Mouse (Mus musculus) gastrocnemius, postnatal 36 days (tissue): ENCODE measurements at regions not wholly inside any gene's neighbourhood (a gene's known extent, or its start where the extent isn't known, plus 50 kb on each side); places are given as distances from the start of the nearest gene placed in this dataset.

ENCODE experiments used
- DNase-seq, 2 experiments: peaks; one replicate each; pipeline ENCODE4 v3.0.0; 2022
- intact Hi-C: fragments of 180-260 bp; cut with DNase I; formaldehyde crosslinking; loops from one replicate; pipeline ENCODE4 v1.15.1; 2025

DNA sequence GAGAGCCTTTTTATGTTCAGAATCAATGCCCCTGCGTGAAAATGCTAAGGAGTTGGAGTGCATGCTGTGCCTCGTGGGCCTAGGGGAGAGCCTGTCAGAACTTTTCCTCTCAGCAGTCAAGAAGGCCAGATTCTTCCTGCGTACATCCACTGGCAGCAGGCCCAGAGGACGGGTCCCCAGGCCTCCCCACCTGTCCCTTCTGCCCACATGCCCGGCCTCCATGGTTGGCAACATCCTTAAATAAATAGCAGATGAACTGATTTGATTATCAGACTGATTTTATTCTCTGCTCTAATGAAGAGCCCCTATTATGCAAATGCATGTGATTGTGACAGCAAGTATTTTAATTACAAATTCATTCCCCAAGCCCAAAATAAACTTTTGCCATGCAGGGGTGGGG is 479.2 kb upstream of the Fam19a5 start:
- DNase-seq, result no peak
- intact Hi-C loops, result no loop called here

DNA sequence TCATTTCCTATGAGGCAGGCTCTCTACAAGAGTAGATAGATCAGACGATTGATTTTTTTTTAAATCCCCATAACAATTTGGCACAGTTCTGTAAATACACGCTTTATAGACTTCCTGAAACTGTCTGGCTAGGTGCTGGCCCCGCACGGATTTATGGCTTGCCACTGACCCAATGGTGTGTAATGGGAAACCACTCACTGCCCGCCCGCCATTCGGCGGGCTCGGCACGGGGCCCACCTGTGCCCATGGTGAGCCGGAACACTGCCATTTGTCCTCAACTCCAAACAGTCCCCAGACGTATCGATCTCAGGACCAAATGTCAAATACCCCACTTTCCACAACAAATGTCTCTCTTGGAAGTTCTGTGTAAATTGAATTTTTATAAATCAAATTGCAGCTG is 475.8 kb upstream of the Fam19a5 start:
- DNase-seq, result no peak
- intact Hi-C loops, result no loop called here

- intact Hi-C loops, result no loop called here
- no peak for DNase-seq
Measured at GRCm38 (mm10) chr15:87074559-87074958, 469.5 kb upstream of the Fam19a5 start.

GRCm38 (mm10) chr15:87089827-87090226 is 454.3 kb upstream of the Fam19a5 start:
- DNase-seq, result no peak
- intact Hi-C loops, result no loop called here

DNA sequence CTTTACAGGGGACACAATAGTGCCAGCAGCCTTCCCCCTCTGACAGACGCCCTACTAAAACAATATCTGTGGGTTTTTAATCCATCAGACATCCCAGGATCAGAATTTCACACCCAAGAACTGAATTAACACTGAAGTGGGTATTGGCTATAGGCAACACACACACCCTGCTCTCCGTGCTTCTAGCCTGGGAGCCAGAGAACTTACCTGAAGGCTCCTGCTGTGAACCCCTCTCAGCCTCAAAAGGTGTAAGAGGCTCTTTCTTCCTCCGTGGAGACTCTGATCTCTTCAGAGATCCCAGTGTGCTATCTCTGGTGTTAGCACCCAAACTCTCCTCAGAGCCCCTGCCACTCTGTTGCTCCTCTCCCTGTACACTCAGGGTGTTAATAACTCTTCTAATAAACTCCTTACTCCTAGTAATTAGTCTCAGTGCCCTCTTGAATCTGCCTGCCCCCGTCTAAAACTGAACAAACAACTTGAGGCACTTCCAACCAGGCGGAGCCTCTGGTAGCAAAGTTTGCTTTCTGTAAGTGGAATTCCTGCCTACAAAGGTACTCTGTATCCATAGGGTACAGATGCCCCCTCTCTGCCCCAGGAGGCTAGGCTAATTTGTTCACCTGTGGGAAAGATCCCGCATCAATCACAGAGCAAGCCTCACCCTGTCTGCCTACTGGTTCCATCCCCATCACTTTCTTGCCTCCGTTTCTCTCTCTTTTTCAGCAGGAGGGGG is 452.9 kb upstream of the Fam19a5 start:
- intact Hi-C loops, result no loop called here
- no peak for DNase-seq

GRCm38 (mm10) chr15:87097206-87097605 is 446.9 kb upstream of the Fam19a5 start:
- no peak for DNase-seq
- intact Hi-C loops, result no loop called here

DNA sequence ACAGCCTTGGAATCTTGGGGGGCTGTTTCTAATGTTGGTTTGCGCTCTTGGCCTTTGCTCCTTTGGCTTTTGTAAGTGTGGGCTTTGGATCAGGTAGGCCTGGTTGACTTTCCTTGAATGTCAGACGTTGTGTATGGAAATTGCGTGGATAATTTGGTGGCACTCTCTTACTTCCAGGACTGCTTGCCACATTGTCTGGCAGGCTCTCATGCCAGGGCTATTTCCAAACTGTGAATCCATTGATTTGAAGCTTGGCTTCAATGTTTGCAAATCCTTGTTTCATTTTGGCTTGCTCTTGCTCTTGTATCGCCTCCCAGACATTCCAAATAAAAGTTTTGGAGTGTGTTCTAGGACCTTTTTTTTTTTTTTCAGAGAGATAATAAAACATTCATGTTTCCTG is 443.0 kb upstream of the Fam19a5 start:
- intact Hi-C loops, result no loop called here
- no peak for DNase-seq

DNA sequence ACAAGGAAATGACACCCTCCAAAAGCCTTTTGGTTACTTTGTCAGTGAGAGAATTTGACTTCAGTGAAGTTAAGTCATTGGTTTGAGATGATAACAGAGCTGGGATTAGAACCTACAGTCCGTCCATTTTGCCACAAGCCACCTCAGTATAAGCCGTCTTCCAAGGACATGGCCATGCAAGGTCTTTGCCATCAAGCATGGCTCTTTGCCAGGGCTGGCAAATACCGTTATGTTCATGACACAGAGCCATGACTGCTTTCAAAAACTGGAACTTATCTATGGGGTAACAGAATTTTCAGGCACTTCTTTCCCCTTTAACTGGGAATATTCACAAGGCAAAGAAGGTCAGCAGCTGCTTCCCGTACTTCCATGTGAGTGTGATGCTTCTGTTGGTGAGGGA is 441.9 kb upstream of the Fam19a5 start:
- intact Hi-C loops, result no loop called here
- no peak for DNase-seq

- intact Hi-C loops, result no loop called here
- no peak for DNase-seq
Measured at GRCm38 (mm10) chr15:87105951-87106350, 438.1 kb upstream of the Fam19a5 start.

DNA sequence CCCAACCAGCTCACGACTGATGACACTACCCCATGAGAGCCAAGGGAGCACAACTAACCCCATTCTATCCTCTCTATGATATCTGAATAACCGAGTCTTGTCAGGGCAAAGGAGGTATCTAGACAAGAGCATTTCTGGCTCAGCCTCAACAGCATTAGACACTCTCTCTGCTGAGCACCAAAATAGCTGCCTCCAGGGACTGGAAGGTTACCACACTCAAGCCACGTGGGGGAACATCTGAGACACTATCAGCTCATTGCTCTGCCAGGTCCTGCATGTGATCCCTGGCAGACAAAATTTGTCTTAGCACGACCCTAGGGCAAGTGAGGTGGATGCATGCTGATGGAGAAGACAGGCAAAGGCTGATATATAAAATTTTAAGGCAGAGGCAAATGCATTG is 436.4 kb upstream of the Fam19a5 start:
- intact Hi-C loops, result no loop called here
- no peak for DNase-seq

GRCm38 (mm10) chr15:87108411-87108810 is 435.7 kb upstream of the Fam19a5 start:
- intact Hi-C loops, result no loop called here
- no peak for DNase-seq

GRCm38 (mm10) chr15:87122656-87123055 is 421.4 kb upstream of the Fam19a5 start:
- intact Hi-C loops, result no loop called here
- no peak for DNase-seq

- peak in 1 of 2 experiments; percentile 11 for DNase-seq
- intact Hi-C loops, result no loop called here
Measured at GRCm38 (mm10) chr15:87125427-87126148, 418.5 kb upstream of the Fam19a5 start.

- intact Hi-C loops, result no loop called here
- DNase-seq, result no peak
Measured at GRCm38 (mm10) chr15:87138870-87139269, 405.2 kb upstream of the Fam19a5 start.

- intact Hi-C loops, result no loop called here
- no peak for DNase-seq
Measured at GRCm38 (mm10) chr15:87169136-87169535, 375.0 kb upstream of the Fam19a5 start.

DNA sequence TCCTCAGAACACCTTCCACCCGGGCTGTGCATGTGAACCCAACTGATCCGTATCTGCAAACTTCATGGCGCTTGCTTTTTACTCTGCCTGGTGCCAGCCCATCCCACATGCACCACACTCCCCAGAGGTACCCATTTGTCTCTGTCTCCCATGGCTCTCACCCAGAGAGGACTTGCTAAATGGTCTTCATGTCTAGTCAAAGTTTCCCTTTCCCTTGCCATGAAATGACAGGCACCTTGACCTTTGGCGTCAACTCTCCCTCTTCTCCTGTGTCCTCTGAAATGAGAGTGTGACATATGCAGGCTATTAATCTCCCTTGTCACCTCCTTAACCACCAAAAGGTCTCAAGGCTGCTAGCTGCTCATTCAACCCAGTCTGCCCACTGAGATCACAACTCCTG is 373.2 kb upstream of the Fam19a5 start:
- no peak for DNase-seq
- intact Hi-C loops, result no loop called here

DNA sequence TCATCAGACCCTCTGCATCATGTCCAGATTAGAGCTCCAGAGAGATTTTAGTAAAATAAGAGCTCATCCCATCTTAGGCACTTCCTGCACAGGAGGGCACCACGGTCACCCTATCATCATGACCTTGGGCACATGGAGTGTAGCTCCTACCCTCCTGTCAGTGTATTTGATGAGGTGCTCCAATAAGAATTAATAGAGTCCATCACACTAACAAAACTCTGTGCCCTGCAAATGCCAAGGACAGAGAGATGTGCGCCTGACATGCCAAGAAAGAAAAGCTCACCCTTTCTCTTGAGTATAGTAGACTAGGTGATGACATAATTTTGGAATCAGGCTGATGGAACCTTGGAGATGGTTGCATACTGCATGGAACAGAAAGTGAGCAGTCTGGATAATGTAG is 371.0 kb upstream of the Fam19a5 start:
- no peak for DNase-seq
- intact Hi-C loops, result no loop called here

GRCm38 (mm10) chr15:87178646-87179045 is 365.5 kb upstream of the Fam19a5 start:
- intact Hi-C loops, result no loop called here
- no peak for DNase-seq

GRCm38 (mm10) chr15:87180836-87181235 is 363.3 kb upstream of the Fam19a5 start:
- DNase-seq, result no peak
- intact Hi-C loops, result no loop called here

DNA sequence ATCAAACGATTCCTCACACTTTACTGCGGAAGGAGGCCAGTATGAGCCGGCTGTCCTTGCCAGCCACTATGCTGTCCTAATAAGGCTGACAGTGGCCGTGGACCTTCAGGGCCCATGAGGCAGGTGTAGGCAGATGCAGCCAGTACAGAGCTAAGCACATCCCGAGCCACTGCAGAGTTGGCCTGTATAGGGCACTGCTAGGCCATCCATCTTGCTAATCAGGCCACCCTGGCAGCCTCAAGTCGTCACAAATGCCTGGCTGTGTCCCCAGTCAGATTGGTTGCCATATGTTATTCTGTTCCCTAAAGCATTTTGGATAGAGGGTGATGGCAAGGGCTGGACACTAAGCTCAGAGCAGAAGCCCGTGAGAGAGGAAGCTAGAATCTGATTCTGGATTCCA is 359.9 kb upstream of the Fam19a5 start:
- intact Hi-C loops, result no loop called here
- DNase-seq, result no peak

GRCm38 (mm10) chr15:87188816-87189455 is 355.2 kb upstream of the Fam19a5 start:
- DNase-seq, result no peak
- intact Hi-C loops, result no loop called here

DNA sequence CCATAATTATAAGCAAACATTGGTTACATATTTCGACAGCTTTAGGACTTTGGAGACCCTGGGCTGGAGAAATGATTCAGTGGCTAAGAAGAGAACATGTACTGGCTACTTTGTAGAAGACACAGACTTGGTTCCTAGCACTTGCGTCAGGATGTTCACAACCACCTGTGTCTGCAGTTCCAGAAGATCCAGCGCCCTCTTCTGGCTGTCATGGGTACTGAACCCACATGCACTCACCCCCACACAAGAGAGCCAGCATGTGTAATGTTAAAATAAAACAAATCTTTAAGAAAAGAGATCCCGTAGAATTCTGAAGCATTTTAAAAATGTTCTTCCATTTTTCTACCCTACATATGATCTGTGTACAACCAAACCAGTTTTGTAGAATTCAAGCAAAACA is 352.2 kb upstream of the Fam19a5 start:
- DNase-seq, result no peak
- intact Hi-C loops, result no loop called here
